Mouse (Mus musculus) thymus, adult 2 months (tissue): ENCODE measurements around the gene Ece2.

Experiments
- CTCF ChIP-seq: fragments of 200-500 bp; IDR thresholded peaks from 2 replicates; pipeline ENCODE4 v1.5.1; 2012; ENCODE audit warnings: mild to moderate bottlenecking, control low read depth, low read length, moderate library complexity, borderline replicate concordance; ENCODE audit not compliant: control insufficient read depth, poor library complexity, insufficient read depth; ENCODE audit errors: extremely low read depth
- POLR2A ChIP-seq: fragments of 200-500 bp; IDR thresholded peaks from 2 replicates; pipeline ENCODE4 v1.6.1; 2012; ENCODE audit warnings: mild to moderate bottlenecking, low read length, control low read depth, moderate library complexity; ENCODE audit not compliant: control insufficient read depth, poor library complexity, insufficient read depth; ENCODE audit errors: extremely low read depth

GRCm38 (mm10) chr16:20596687-20597441 is 32.8 kb upstream of the Ece2 start:
- no peak for TF ChIP-seq CTCF
- TF ChIP-seq POLR2A: no peak
